Mouse (Mus musculus) erythroblast, embryonic 14.5 days (primary cell): ENCODE results near the gene Myt1l. TPM values are rescaled to one million over a fixed set of nuclear protein-coding genes. Genes with fewer than 3 reads are reported as not detected.

ENCODE experiments used
- H3K27me3 ChIP-seq: 2 replicates; pipeline ENCODE4 v1.6.1; 2012; ENCODE audit warnings: inconsistent platforms; ENCODE audit not compliant: control insufficient read depth
- H3K36me3 ChIP-seq: 2 replicates; pipeline ENCODE4 v1.6.1; 2012; ENCODE audit warnings: mild to moderate bottlenecking, inconsistent platforms; ENCODE audit not compliant: control insufficient read depth
- H3K4me1 ChIP-seq: 2 replicates; pipeline ENCODE4 v1.6.1; 2012; ENCODE audit warnings: inconsistent platforms; ENCODE audit not compliant: control insufficient read depth
- H3K4me3 ChIP-seq: replicated peaks from 2 replicates; pipeline ENCODE3; 2012; ENCODE audit warnings: moderate library complexity, mild to moderate bottlenecking, inconsistent platforms
- H3K9me3 ChIP-seq: 2 replicates; pipeline ENCODE4 v1.6.1; 2012; ENCODE audit warnings: low read length, inconsistent platforms, mixed read lengths; ENCODE audit not compliant: control insufficient read depth
- GATA1 ChIP-seq: IDR thresholded peaks from 2 replicates; pipeline ENCODE4 v1.6.1; 2012; ENCODE audit warnings: low read length, inconsistent platforms, mixed read lengths
- TAL1 ChIP-seq: IDR thresholded peaks from 3 replicates; pipeline ENCODE4 v1.6.1; 2012; ENCODE audit warnings: low read length, inconsistent platforms, mixed read lengths
- polyA plus RNA-seq: library from polyadenylated mRNA; stranded (reverse); fragments of >175 nt; gene quantifications from 2 replicates; pipeline ENCODE4 v1.2.3, GENCODE M21; 2012

The Myt1l gene
- polyA plus RNA-seq, 1 experiment: not detected

- H3K27me3 ChIP-seq: no peaks in the 10 kb centered on the region
- no peaks in the 10 kb centered on the region for H3K4me1 ChIP-seq
- TF ChIP-seq GATA1: no peak
- TF ChIP-seq TAL1: no peak
- no peaks in the 10 kb centered on the region for H3K9me3 ChIP-seq
- H3K36me3 ChIP-seq: no peaks in the 10 kb centered on the region
- H3K4me3 ChIP-seq: no peak overlapping the region
Observed at GRCm38 (mm10) chr12:29877977-29878376, 349.8 kb downstream of the Myt1l start.

GRCm38 (mm10) chr12:29882871-29883617 lies 354.9 kb downstream of the Myt1l start:
- Histone ChIP-seq H3K4me3 (no peak overlapping the region), H3K36me3 (no peaks in the 10 kb centered on the region), H3K4me1 (no peaks in the 10 kb centered on the region), H3K9me3 (no peaks in the 10 kb centered on the region), H3K27me3 (no peaks in the 10 kb centered on the region)
- no peak for TF ChIP-seq TAL1
- TF ChIP-seq GATA1: no peak

DNA sequence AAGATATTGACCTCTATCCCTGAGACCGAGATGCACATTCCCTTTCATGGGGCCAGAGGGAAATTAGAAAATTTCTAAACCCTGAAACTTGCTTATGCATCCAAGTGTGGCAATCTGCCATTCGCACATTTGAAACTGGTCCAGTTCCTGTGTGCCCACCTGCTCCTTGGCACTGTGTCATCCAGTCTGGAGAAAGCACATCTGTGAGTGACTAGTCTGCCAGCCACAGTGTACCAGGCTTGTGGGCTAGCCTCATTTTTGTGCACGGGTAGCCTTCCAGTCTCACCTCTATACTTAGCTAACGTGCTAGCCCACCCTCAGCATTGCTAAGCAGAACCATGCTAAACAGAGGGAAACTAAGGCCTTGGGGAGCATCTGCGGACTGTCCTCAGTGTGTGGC lies 356.2 kb downstream of the Myt1l start:
- TF ChIP-seq TAL1 (no peak), GATA1 (no peak)
- no peaks in the 10 kb centered on the region for H3K4me1 ChIP-seq
- H3K36me3 ChIP-seq: no peaks in the 10 kb centered on the region
- H3K9me3 ChIP-seq: no peaks in the 10 kb centered on the region
- H3K4me3 ChIP-seq: no peak overlapping the region
- no peaks in the 10 kb centered on the region for H3K27me3 ChIP-seq

DNA sequence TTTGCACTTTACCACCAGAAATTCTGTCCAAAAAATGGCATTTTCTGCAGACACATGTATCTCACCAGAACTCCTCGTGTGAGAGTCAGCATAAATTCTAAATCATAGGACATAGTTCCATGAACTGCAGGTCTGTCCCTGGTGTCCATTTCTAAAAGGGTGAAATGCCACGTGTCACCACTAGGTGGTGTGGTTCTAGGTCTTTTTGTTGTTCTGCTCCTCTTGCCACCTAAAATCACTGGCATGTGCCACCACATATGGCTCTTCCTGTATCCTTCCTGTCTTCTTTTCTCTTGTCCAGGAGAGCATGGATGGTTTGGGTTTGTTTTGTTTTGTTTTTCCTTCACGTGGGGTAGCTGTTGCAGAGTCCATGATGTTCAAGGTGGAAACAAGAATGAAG lies 366.5 kb downstream of the Myt1l start:
- no peak for TF ChIP-seq GATA1
- no peak for TF ChIP-seq TAL1
- no peaks in the 10 kb centered on the region for H3K36me3 ChIP-seq
- no peak overlapping the region for H3K4me3 ChIP-seq
- H3K9me3 ChIP-seq: no peaks in the 10 kb centered on the region
- no peaks in the 10 kb centered on the region for H3K27me3 ChIP-seq
- H3K4me1 ChIP-seq: no peaks in the 10 kb centered on the region

GRCm38 (mm10) chr12:29897533-29898085 lies 369.4 kb downstream of the Myt1l start:
- Histone ChIP-seq H3K4me1 (no peaks in the 10 kb centered on the region), H3K36me3 (no peaks in the 10 kb centered on the region), H3K9me3 (no peaks in the 10 kb centered on the region), H3K27me3 (no peaks in the 10 kb centered on the region), H3K4me3 (no peak overlapping the region)
- no peak for TF ChIP-seq TAL1
- no peak for TF ChIP-seq GATA1

DNA sequence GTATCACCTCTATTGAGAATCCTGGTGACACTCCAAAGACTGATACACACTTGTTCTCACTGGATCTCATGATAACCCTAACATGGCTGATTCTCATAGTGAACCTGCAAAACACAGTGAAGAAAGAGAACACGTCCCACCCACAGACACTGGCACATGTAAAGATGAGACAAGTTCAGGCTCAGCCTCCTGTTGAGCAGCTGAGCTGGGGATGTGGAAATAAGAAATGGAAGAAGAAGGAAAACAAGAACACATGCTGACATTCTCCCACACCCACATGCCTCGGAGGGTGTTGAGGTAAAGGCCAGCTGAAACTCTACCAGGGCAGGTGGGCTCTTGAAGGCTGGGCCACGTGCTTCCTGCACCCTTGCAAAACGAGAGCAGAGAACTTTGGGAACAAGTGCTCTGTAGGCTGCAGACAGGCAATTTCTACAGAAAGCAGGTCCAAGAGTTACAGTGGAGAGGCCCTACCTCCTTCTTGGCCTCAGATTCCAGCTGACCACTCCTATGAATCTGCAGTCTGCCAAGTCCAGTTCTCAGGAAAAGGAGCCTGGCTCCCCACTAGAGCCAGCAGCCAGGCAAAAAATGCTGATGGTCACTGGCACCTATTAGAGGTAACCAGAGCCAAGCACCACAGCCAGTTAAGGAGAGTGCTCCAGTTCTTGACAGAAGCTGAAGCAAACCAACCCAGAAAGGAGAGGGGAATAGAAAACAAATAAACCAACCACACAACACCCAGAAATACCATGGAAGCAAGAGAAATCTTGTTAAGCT lies 376.1 kb downstream of the Myt1l start:
- Histone ChIP-seq H3K27me3 (no peaks in the 10 kb centered on the region), H3K4me3 (no peak overlapping the region), H3K9me3 (no peaks in the 10 kb centered on the region), H3K4me1 (no peaks in the 10 kb centered on the region), H3K36me3 (no peaks in the 10 kb centered on the region)
- TF ChIP-seq GATA1: no peak
- TF ChIP-seq TAL1: no peak

DNA sequence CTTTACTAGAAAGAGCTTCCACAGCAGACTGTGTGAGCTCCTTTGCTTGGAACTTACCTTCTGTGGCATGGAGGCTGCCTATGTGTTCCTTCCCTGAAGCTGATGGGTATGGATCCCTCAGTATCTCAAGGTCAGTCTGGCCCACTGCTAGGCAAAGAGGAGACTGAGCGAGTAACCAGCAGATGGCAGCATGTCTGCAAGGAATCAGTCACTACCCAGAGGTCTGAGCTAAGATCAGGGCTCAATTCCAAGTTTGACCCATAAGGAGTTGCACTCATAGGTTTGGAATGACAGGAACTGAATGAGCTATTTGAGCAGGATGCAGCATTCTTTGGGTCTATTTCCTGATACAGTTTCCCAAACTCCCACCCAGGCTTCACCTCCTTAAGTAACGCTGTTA lies 378.9 kb downstream of the Myt1l start:
- Histone ChIP-seq H3K36me3 (no peaks in the 10 kb centered on the region), H3K4me1 (no peaks in the 10 kb centered on the region), H3K27me3 (no peaks in the 10 kb centered on the region), H3K9me3 (no peaks in the 10 kb centered on the region), H3K4me3 (no peak overlapping the region)
- no peak for TF ChIP-seq TAL1
- no peak for TF ChIP-seq GATA1

- Histone ChIP-seq H3K4me3 (no peak overlapping the region), H3K27me3 (no peaks in the 10 kb centered on the region), H3K9me3 (peaks cover 10% of the 10 kb centered on the region), H3K36me3 (no peaks in the 10 kb centered on the region), H3K4me1 (no peaks in the 10 kb centered on the region)
- TF ChIP-seq TAL1 (no peak), GATA1 (no peak)
Observed at GRCm38 (mm10) chr12:29916139-29916538, 388.0 kb downstream of the Myt1l start.

DNA sequence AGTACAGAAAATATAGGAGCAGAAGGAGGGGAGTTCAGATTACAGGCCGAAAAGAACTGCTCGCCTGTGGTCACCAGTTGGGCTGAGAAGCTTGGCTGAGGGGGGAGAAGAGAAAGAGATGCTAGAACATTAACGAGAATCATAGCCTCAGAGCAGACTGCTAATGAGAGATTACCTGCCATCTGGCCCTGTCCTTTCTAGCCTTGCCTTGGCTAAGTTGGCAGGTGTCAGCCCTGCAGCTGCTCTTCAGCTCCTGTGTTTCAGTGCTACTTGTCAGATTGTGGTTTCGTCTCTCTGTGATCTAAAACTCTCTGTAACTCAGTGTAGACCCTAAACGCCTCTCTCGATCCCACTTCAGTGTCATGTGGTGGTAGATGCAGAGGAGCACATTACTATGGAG lies 388.6 kb downstream of the Myt1l start:
- H3K4me1 ChIP-seq: no peaks in the 10 kb centered on the region
- H3K4me3 ChIP-seq: no peak overlapping the region
- no peaks in the 10 kb centered on the region for H3K27me3 ChIP-seq
- H3K9me3 ChIP-seq: peaks cover 10% of the 10 kb centered on the region
- TF ChIP-seq GATA1: no peak
- TF ChIP-seq TAL1: no peak
- H3K36me3 ChIP-seq: no peaks in the 10 kb centered on the region
